Mouse (Mus musculus) layer of hippocampus, adult 2 months (tissue): ENCODE measurements around the gene Armc2. TPM values are rescaled to one million over a fixed set of nuclear protein-coding genes. Genes with fewer than 3 reads are reported as not detected.

Source experiments
- DNase-seq, 2 experiments: peaks; one replicate each; pipeline ENCODE4 v3.0.0; 2022; ENCODE audit warnings: low spot score in 2 of 2
- H3K27ac ChIP-seq: fragments of 200-600 bp; 2 replicates; pipeline ENCODE4 v1.8.1; 2022
- H3K4me3 ChIP-seq: fragments of 200-600 bp; 2 replicates; pipeline ENCODE4 v1.8.1; 2022; ENCODE audit warnings: mild to moderate bottlenecking
- CTCF ChIP-seq: fragments of 200-600 bp; conservative IDR thresholded peaks from 2 replicates; pipeline ENCODE4 v1.8.1; 2022; ENCODE audit warnings: antibody characterized with exemption, mild to moderate bottlenecking, moderate library complexity
- total RNA-seq, 2 experiments: library from RNA; stranded (reverse); gene quantifications; 2 replicates each; pipeline ENCODE4 v1.2.3; 2021

Gene Armc2
- total RNA-seq, 2 experiments from 2014 or later, result 11.1 to 11.8 TPM

GRCm38 (mm10) chr10:42038571-42038970, 20.3 kb upstream of the Armc2 start:
- H3K4me3 ChIP-seq, result no peak overlapping the region
- TF ChIP-seq CTCF, result no peak
- no peak for DNase-seq

GRCm38 (mm10) chr10:42037301-42037870, 19.1 kb upstream of the Armc2 start:
- no peak for TF ChIP-seq CTCF
- no peak overlapping the region for H3K27ac ChIP-seq
- no peak overlapping the region for H3K4me3 ChIP-seq
- DNase-seq, result no peak

More at GRCm38 (mm10) chr10:42038571-42038970, 20.3 kb upstream of the Armc2 start:
- no peak overlapping the region for H3K27ac ChIP-seq

DNA sequence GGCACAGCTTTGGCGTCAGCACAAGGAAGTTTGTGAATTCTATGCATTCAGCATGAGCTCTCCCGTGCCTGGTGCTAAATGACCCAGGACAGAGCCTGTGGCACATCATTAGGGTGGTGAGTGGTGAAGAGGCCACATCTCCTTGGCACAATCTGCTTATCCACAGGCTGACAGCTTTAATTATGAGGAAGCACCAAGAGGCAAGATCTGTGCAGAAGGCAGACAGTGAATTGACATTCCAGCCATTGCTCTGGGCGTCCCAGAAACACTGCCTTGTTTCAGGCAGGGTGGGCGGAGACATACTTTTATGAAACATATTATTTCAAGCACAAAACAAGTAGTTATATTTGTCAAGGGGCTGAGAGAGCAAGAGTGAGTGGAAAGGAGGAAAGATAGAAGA, 18.6 kb upstream of the Armc2 start:
- H3K27ac ChIP-seq, result no peak overlapping the region
- no peak overlapping the region for H3K4me3 ChIP-seq
- TF ChIP-seq CTCF, result no peak
- DNase-seq, result no peak

DNA sequence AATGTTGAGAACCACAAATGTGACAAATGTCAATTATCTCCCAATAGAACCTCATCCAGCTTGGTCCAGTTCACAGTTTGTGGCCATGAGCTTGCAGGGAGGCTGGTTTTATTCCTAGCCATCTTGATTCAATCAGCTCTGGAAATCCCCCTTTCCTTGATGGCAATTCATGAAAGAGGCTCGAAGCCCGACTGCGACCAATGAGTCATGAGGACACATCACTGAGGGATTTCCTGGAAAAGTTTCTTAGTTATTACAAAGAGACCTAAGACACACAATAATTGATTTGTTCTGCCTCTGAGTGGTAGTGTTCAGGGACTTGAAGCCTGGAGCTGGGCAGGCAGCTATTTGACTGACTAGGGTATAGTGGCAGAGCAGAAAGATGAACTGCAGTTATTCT, 15.3 kb upstream of the Armc2 start:
- no peak for TF ChIP-seq CTCF
- H3K27ac ChIP-seq, result no peak overlapping the region
- H3K4me3 ChIP-seq, result no peak overlapping the region
- no peak for DNase-seq

DNA sequence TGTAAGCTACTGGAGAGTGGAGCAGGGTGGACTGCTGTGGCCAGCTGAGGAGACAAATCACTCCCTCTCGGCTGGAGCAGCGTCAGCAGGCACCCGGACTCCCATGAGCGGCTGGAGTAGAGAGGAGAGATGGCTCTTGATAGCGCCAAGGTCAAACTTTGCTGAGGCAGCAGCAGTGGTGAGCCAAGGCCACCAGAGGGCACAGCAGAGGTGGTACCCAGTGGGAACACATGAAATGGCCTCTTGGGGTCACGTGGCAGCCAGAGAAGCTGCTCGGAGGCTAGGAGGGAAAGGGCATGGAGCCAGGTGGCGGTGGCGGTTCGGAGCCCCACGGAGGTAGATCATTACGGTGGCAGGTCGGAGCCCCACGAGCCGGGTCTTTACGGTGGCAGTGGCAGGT, 12.8 kb upstream of the Armc2 start:
- peak; percentile 62 to 74 for DNase-seq
- peak; percentile 87 for TF ChIP-seq CTCF
- Histone ChIP-seq H3K4me3 (peak overlapping the region; percentile 54), H3K27ac (peak overlapping the region; percentile 12)

- Histone ChIP-seq H3K27ac (no peak overlapping the region), H3K4me3 (no peak overlapping the region)
- peak; percentile 57 for TF ChIP-seq CTCF
- DNase-seq, result no peak
Measured at GRCm38 (mm10) chr10:42029502-42029901, 11.3 kb upstream of the Armc2 start.

GRCm38 (mm10) chr10:42027337-42027736, 9.1 kb upstream of the Armc2 start:
- peak overlapping the region; percentile 18 for H3K4me3 ChIP-seq
- H3K27ac ChIP-seq, result no peak overlapping the region
- TF ChIP-seq CTCF, result no peak
- peak in 1 of 2 experiments; percentile 23 for DNase-seq

- Histone ChIP-seq H3K27ac (no peak overlapping the region), H3K4me3 (no peak overlapping the region)
- DNase-seq, result no peak
- TF ChIP-seq CTCF, result no peak
Measured at GRCm38 (mm10) chr10:42024406-42024805, 6.2 kb upstream of the Armc2 start.

DNA sequence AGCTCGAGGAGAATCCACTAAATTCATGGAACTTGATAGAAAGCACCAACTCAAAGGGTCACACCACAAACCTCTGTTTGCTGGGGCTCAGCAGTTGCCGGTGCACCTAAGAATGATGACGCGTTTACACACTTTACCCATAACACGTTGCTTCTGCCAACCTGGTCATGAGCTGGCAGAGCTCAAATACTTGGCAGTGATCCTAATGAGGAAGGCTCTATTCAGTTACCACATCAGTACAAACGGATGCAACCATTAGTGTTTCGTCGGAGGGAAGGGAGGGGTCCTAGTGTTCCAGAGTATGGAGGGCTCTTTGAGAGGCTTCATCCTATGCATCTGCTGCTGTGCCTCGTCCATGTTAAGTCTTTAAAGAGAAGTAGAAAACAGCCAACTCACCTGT, 3.3 kb upstream of the Armc2 start:
- TF ChIP-seq CTCF, result no peak
- no peak overlapping the region for H3K4me3 ChIP-seq
- no peak overlapping the region for H3K27ac ChIP-seq
- no peak for DNase-seq

GRCm38 (mm10) chr10:42014086-42014485, 4.2 kb downstream of the Armc2 start:
- peak in 1 of 2 experiments; percentile 14 for DNase-seq
- peak overlapping the region; percentile 61; the same call in 1 of the 2 replicates for H3K27ac ChIP-seq
- TF ChIP-seq CTCF, result no peak
- no peak overlapping the region for H3K4me3 ChIP-seq

DNA sequence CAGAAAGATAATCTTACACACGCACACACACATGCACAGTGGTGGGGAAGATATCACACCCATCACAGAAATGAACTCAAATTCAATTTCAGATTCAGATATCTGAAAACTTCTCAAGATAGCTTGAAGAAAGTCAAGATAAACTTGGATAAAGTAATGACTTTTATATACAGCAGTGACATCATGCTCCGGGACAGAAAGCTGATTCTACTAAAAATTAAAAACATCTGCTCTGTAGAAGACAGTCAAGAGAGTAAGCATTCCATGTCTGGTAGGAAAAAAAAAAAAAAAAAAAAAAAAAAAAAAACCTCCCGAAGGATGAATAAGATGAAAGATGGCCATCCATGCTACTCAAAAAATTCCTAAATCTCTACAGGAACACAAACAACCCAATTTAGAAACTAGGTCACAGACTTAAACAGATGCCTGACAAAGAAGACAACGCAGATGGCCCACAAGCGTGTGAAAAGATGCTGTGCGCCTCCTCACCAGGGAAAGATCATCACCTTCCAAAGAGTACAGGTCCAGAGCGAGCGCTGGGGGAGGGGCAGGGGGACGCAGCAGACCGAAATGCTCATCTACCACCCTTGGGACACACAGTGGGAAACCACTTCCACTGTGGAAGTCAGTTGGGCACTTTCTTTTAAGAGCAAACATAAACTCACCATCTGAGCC, 7.3 kb downstream of the Armc2 start:
- no peak for DNase-seq
- no peak overlapping the region for H3K4me3 ChIP-seq
- TF ChIP-seq CTCF, result no peak
- no peak overlapping the region for H3K27ac ChIP-seq

- no peak overlapping the region for H3K27ac ChIP-seq
- no peak overlapping the region for H3K4me3 ChIP-seq
- no peak for DNase-seq
- no peak for TF ChIP-seq CTCF
Measured at GRCm38 (mm10) chr10:42005259-42005658, 13.0 kb downstream of the Armc2 start.

DNA sequence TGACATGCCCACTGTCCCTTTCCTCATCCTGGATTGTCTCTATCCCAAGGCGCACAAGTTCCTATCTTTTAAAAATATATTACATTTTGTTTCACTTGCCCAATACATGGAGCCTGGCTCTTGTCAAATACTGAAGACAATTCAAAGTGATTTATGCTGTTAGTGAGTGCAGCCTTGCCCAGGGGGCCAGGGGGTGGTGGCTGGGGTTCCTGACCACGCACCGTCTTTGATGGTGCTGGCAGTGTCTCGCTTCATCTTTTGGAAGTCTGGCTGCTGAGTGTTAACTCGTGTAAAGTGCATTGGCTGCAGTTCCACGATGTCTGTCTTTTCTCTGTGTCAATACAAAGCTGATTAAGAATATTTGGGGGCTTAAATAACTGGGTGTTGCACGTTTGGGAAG, 13.6 kb downstream of the Armc2 start:
- Histone ChIP-seq H3K27ac (no peak overlapping the region), H3K4me3 (no peak overlapping the region)
- DNase-seq, result no peak
- no peak for TF ChIP-seq CTCF

- Histone ChIP-seq H3K4me3 (no peak overlapping the region), H3K27ac (no peak overlapping the region)
- DNase-seq, result no peak
- no peak for TF ChIP-seq CTCF
Measured at GRCm38 (mm10) chr10:42004056-42004455, 14.2 kb downstream of the Armc2 start.
